Comparison of ENCODE assay signal across 8 mouse cellular contexts in genomic region chr6:83774781-83775563, GRCm38 (mm10). TPM values are rescaled to one million over a fixed set of nuclear protein-coding genes. Genes with fewer than 3 reads are reported as not detected.
DNase-seq lines count a peak whose midpoint lies in the region; ATAC-seq and TF ChIP-seq lines count a peak whose summit lies in the region.

No protein-coding gene starts in this region.

- H3K9ac ChIP-seq in forebrain, postnatal 0 days: peak overlapping the region; percentile 86
- H3K9ac ChIP-seq in midbrain, embryonic 15.5 days: peak overlapping the region; percentile 96

- ATAC-seq in forebrain, postnatal 0 days: peak; percentile 30
- peak; percentile 58 for ATAC-seq in midbrain, embryonic 15.5 days (replicated peaks)

- no peak for DNase-seq in left cerebral cortex, adult 2 months (ENCODE audit: extremely low spot score in 1 of 2, low spot score in 2 of 2)
- no peak for DNase-seq in left cerebral cortex, postnatal 14 days (ENCODE audit: low spot score in 2 of 2)
- DNase-seq in forebrain, postnatal 0 days: peak; percentile 29
- peak; percentile 49 for DNase-seq in limb, embryonic 10.5 days (ENCODE audit: low spot score)
- DNase-seq in MN1 (ENCODE audit: low spot score): no peak
- no peak for DNase-seq in layer of hippocampus, adult 9-11 months

- H3K4me2 ChIP-seq in forebrain, postnatal 0 days (ENCODE audit: low read depth): peak overlapping the region; percentile 88
- H3K4me2 ChIP-seq in midbrain, embryonic 15.5 days: peak overlapping the region; percentile 84

- H3K9me3 ChIP-seq in forebrain, postnatal 0 days (ENCODE audit: low read length): no peaks in the 10 kb centered on the region
- H3K9me3 ChIP-seq in limb, embryonic 10.5 days (replicated peaks): no peaks in the 10 kb centered on the region
- no peaks in the 10 kb centered on the region for H3K9me3 ChIP-seq in midbrain, embryonic 15.5 days

- intact Hi-C loops in left cerebral cortex, adult 2 months (cut with DNase I): loop anchor here (5.0 to 10.0 kb wide), 2 partner anchors 137 to 450 kb away; partner anchors contain the start of genes Mob1a and Mthfd2
- intact Hi-C loops in left cerebral cortex, postnatal 14 days (cut with DNase I): no loop called here

- 2% methylated on average over 14 of the region's 14 CpGs for WGBS in forebrain, postnatal 0 days
- 1% methylated on average over 14 of the region's 14 CpGs for WGBS in limb, embryonic 10.5 days
- WGBS in midbrain, embryonic 15.5 days: 2% methylated on average over 14 of the region's 14 CpGs

- H3K4me3 ChIP-seq in left cerebral cortex, adult 2 months: peak overlapping the region; percentile 97
- peak overlapping the region; percentile 92 for H3K4me3 ChIP-seq in brown adipose tissue, adult 24 weeks (ENCODE audit: insufficient read depth, low read depth, low read length)
- peak overlapping the region; percentile 95 for H3K4me3 ChIP-seq in forebrain, postnatal 0 days (ENCODE audit: low read depth, low read length)
- H3K4me3 ChIP-seq in limb, embryonic 10.5 days: peak overlapping the region; percentile 75
- peak overlapping the region; percentile 93 for H3K4me3 ChIP-seq in midbrain, embryonic 15.5 days

- no peak for TF ChIP-seq CTCF in left cerebral cortex, adult 2 months (IDR thresholded peaks at IDR 0.05)
- no peak for TF ChIP-seq CTCF in forebrain, postnatal 0 days (IDR thresholded peaks at IDR 0.05; ENCODE audit: low read depth)

- H3K27ac ChIP-seq in left cerebral cortex, adult 2 months: peak overlapping the region; percentile 90
- peak overlapping the region; percentile 38; the same call in 1 of the 2 replicates for H3K27ac ChIP-seq in brown adipose tissue, adult 24 weeks (replicated peaks; ENCODE audit: low read depth, low read length)
- peak overlapping the region; percentile 76 for H3K27ac ChIP-seq in forebrain, postnatal 0 days (ENCODE audit: low read depth, low read length)
- H3K27ac ChIP-seq in limb, embryonic 10.5 days: peak overlapping the region; percentile 89
- peak overlapping the region; percentile 86 for H3K27ac ChIP-seq in midbrain, embryonic 15.5 days

- H3K27me3 ChIP-seq in forebrain, postnatal 0 days (ENCODE audit: insufficient read depth, low read length): no peaks in the 10 kb centered on the region
- H3K27me3 ChIP-seq in limb, embryonic 10.5 days (ENCODE audit: low read depth, poor library complexity, severe bottlenecking): no peaks in the 10 kb centered on the region
- H3K27me3 ChIP-seq in midbrain, embryonic 15.5 days (replicated peaks): no peaks in the 10 kb centered on the region

- H3K36me3 ChIP-seq in forebrain, postnatal 0 days (ENCODE audit: insufficient read depth): peaks cover 13% of the 10 kb centered on the region
- H3K36me3 ChIP-seq in limb, embryonic 10.5 days: peaks cover 34% of the 10 kb centered on the region
- peaks cover 5% of the 10 kb centered on the region; the same call in 1 of the 2 replicates for H3K36me3 ChIP-seq in midbrain, embryonic 15.5 days (replicated peaks)

- 0 out of 2 replicates have a peak, but pooled peaks cover 5% of the 10 kb centered on the region for H3K4me1 ChIP-seq in brown adipose tissue, adult 24 weeks (ENCODE audit: control insufficient read depth, insufficient read depth, insufficient read length, low read length)
- peaks cover 9% of the 10 kb centered on the region; the same call in 1 of the 2 replicates for H3K4me1 ChIP-seq in forebrain, postnatal 0 days (ENCODE audit: insufficient read depth)
- peaks cover 23% of the 10 kb centered on the region for H3K4me1 ChIP-seq in limb, embryonic 10.5 days
- H3K4me1 ChIP-seq in midbrain, embryonic 15.5 days: peaks cover 27% of the 10 kb centered on the region

RNA-seq across cellular contexts. Expression of gene Tex261, which starts 0.6 kb away (rescaled TPM):
- total RNA-seq in left cerebral cortex, adult 2 months (2021): 10 to 100 TPM; 49.1 to 53.9 TPM
- 10 to 100 TPM; 46.1 to 47.8 TPM for total RNA-seq in left cerebral cortex, postnatal 14 days (2021)
- 41.1 and 53.2 TPM in 2 replicates for polyA plus RNA-seq in brown adipose tissue, adult 24 weeks (2012; ENCODE audit: insufficient read depth, insufficient read length, missing spikeins)
- 30.7 and 42.3 TPM in 2 replicates for total RNA-seq in forebrain, postnatal 0 days (2014; rRNA removed)
- polyA plus RNA-seq in forebrain, postnatal 0 days (2015; fragmentation: Nextera tagmentation; extraction: Ambion mirVana): 80.4 and 81.7 TPM in 2 replicates
- 82.9 and 83.5 TPM in 2 replicates for polyA plus RNA-seq in limb, embryonic 10.5 days (2016; fragmentation: Nextera tagmentation; extraction: Ambion mirVana)
- 66.7 and 71.0 TPM in 2 replicates for polyA plus RNA-seq in midbrain, embryonic 15.5 days (2015; fragmentation: Nextera tagmentation; extraction: Ambion mirVana)

RNA-seq across cellular contexts. Expression of gene Ankrd53, which starts 12.5 kb away (rescaled TPM):
- not detected for total RNA-seq in left cerebral cortex, adult 2 months (2021)
- total RNA-seq in left cerebral cortex, postnatal 14 days (2021): not detected
- not detected in 2 replicates for polyA plus RNA-seq in brown adipose tissue, adult 24 weeks (2012; ENCODE audit: insufficient read depth, insufficient read length, missing spikeins)
- not detected in 2 replicates for total RNA-seq in forebrain, postnatal 0 days (2014; rRNA removed)
- not detected in 2 replicates for polyA plus RNA-seq in forebrain, postnatal 0 days (2015; fragmentation: Nextera tagmentation; extraction: Ambion mirVana)
- 0.16 and 0.28 TPM in 2 replicates for polyA plus RNA-seq in limb, embryonic 10.5 days (2016; fragmentation: Nextera tagmentation; extraction: Ambion mirVana)
- polyA plus RNA-seq in midbrain, embryonic 15.5 days (2015; fragmentation: Nextera tagmentation; extraction: Ambion mirVana): 0.22 and 0.36 TPM in 2 replicates

RNA-seq across cellular contexts. Expression of gene Nagk, which starts 19.8 kb away (rescaled TPM):
- 10 to 100 TPM; 48.2 to 50.3 TPM for total RNA-seq in left cerebral cortex, adult 2 months (2021)
- 10 to 100 TPM; 53.0 to 55.7 TPM for total RNA-seq in left cerebral cortex, postnatal 14 days (2021)
- 15.3 and 26.6 TPM in 2 replicates for polyA plus RNA-seq in brown adipose tissue, adult 24 weeks (2012; ENCODE audit: insufficient read depth, insufficient read length, missing spikeins)
- total RNA-seq in forebrain, postnatal 0 days (2014; rRNA removed): 80.7 and 81.2 TPM in 2 replicates
- polyA plus RNA-seq in forebrain, postnatal 0 days (2015; fragmentation: Nextera tagmentation; extraction: Ambion mirVana): 81.0 and 99.0 TPM in 2 replicates
- polyA plus RNA-seq in limb, embryonic 10.5 days (2016; fragmentation: Nextera tagmentation; extraction: Ambion mirVana): 16.9 and 23.6 TPM in 2 replicates
- polyA plus RNA-seq in midbrain, embryonic 15.5 days (2015; fragmentation: Nextera tagmentation; extraction: Ambion mirVana): 120 TPM in 2 replicates

RNA-seq across cellular contexts. Expression of gene Atp6v1b1, which starts 32.2 kb away (rescaled TPM):
- under 1 TPM in 1 of 2 experiments, not detected in 1; 0.20 TPM for total RNA-seq in left cerebral cortex, adult 2 months (2021)
- total RNA-seq in left cerebral cortex, postnatal 14 days (2021): not detected
- polyA plus RNA-seq in brown adipose tissue, adult 24 weeks (2012; ENCODE audit: insufficient read depth, insufficient read length, missing spikeins): not detected in 2 replicates
- 0.19 and 0.77 TPM in 2 replicates for total RNA-seq in forebrain, postnatal 0 days (2014; rRNA removed)
- polyA plus RNA-seq in forebrain, postnatal 0 days (2015; fragmentation: Nextera tagmentation; extraction: Ambion mirVana): 0.38 and 0.53 TPM in 2 replicates
- not detected in 2 replicates for polyA plus RNA-seq in limb, embryonic 10.5 days (2016; fragmentation: Nextera tagmentation; extraction: Ambion mirVana)
- not detected in 2 replicates for polyA plus RNA-seq in midbrain, embryonic 15.5 days (2015; fragmentation: Nextera tagmentation; extraction: Ambion mirVana)

RNA-seq across cellular contexts. Expression of gene Paip2b, which starts 56.6 kb away (rescaled TPM):
- 10 to 100 TPM; 47.7 to 61.7 TPM for total RNA-seq in left cerebral cortex, adult 2 months (2021)
- total RNA-seq in left cerebral cortex, postnatal 14 days (2021): 10 to 100 TPM; 49.1 to 51.0 TPM
- polyA plus RNA-seq in brown adipose tissue, adult 24 weeks (2012; ENCODE audit: insufficient read depth, insufficient read length, missing spikeins): 15.6 and 17.2 TPM in 2 replicates
- 66.2 and 75.0 TPM in 2 replicates for total RNA-seq in forebrain, postnatal 0 days (2014; rRNA removed)
- polyA plus RNA-seq in forebrain, postnatal 0 days (2015; fragmentation: Nextera tagmentation; extraction: Ambion mirVana): 28.3 and 28.6 TPM in 2 replicates
- polyA plus RNA-seq in limb, embryonic 10.5 days (2016; fragmentation: Nextera tagmentation; extraction: Ambion mirVana): 17.6 and 20.8 TPM in 2 replicates
- polyA plus RNA-seq in midbrain, embryonic 15.5 days (2015; fragmentation: Nextera tagmentation; extraction: Ambion mirVana): 26.3 and 28.4 TPM in 2 replicates

Comparison
In these comparisons a context has a peak if more than half of its experiments do, and no peak if none do; other contexts are left out.
1. DNase-seq: peak in forebrain, postnatal 0 days (single experiment) and limb, embryonic 10.5 days (single experiment); none in left cerebral cortex, adult 2 months (0 of 2), left cerebral cortex, postnatal 14 days (0 of 2), MN1 (single experiment) and layer of hippocampus, adult 9-11 months (single experiment).
2. H3K27ac ChIP-seq: peak in every context shown above with its lines; median percentile 90 in left cerebral cortex, adult 2 months; 89 in limb, embryonic 10.5 days; 86 in midbrain, embryonic 15.5 days; 76 in forebrain, postnatal 0 days; 38 in brown adipose tissue, adult 24 weeks.
3. Peak in every context shown above with its lines, with median percentiles within 50 percentile points of each other: H3K4me3 ChIP-seq.